Mouse (Mus musculus): ENCODE measurements around the gene Snupn. TPM values are rescaled to one million over a fixed set of nuclear protein-coding genes. Genes with fewer than 3 reads are reported as not detected.

Gene Snupn
- polyA plus RNA-seq, 1 experiment, result 14.9 TPM

DNA sequence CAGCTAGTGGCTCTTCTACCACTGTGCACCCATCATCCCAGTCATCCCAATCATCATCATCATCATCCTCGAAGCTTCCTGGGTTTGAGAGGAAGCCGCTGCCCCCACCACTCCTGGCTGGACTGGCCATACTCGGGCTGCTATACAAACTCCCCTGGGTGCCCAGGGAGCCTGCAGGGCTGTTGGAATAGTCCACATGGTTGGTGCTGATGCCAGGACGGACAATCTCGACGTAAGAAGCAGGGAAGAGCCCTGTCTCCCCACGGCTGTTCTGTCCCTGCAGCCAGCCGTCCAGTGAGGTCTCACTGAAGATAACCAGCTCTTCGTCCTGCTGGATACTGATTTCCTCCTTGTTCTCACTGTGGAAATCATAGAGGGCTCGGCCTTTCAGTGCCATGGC lies 24.3 kb upstream of the Snupn start:
- Histone ChIP-seq H3K4me1 (ENCODE audit: control insufficient read depth, insufficient read depth, low read length) (no peaks in the 10 kb centered on the region; the same call in 1 of the 2 replicates), H3K4me3 (replicated peaks; ENCODE audit: control insufficient read depth, low read depth, low read length) (no peak overlapping the region), H3K27ac (ENCODE audit: control insufficient read depth, insufficient read depth, low read depth, low read length, poor library complexity) (no peak overlapping the region)
- 78% methylated on average over 10 of the region's 10 CpGs for WGBS
- TF ChIP-seq CTCF (IDR thresholded peaks at IDR 0.05; ENCODE audit: control insufficient read depth, insufficient read depth, low read length) (no peak), POLR2A (IDR thresholded peaks at IDR 0.05; ENCODE audit: borderline replicate concordance, control insufficient read depth, low read depth, low read length) (no peak)

DNA sequence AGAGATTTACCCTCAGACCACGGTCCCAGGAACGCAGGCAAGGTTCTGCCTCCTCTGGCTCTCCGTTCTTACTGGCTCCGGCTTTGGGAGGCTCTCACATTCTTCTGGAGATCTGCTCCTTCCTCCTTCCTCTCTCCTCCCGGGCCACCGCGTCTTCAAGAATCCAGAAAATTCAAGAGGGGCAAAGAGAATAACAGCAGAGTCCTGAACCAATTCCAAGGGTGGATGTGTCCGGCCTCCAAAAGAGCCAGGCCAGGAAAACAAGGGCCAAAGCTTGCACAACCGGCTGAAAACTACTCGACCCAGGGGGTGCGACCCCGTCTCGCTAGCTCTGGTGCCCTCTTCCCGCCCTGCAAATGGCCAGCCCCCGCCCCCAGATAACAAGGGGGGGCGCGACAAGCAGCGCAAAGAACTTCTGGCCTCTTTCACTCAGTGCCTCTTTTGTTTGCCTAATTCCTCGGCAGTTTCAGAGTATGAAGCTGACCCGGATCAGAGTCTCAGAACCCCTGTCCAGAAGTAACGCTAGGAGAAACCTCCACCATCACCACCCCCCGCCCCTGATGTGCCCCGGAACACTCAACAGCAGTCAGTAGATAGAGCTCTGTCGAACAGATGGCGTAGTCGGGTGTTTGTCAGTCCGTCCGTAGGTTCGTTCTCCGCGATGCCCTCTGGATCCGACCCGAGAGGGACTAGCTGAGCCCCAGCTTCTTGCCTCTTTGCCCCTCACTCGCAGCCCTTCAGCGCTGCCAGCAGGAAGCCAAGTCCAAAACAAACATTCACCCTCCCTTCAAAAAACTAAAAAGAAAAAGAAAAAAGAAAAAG lies 23.3 kb upstream of the Snupn start:
- TF ChIP-seq POLR2A (IDR thresholded peaks at IDR 0.05; ENCODE audit: borderline replicate concordance, control insufficient read depth, low read depth, low read length), result no peak
- no peak for TF ChIP-seq CTCF (IDR thresholded peaks at IDR 0.05; ENCODE audit: control insufficient read depth, insufficient read depth, low read length)
- Histone ChIP-seq H3K4me1 (ENCODE audit: control insufficient read depth, insufficient read depth, low read length) (no peaks in the 10 kb centered on the region; the same call in 1 of the 2 replicates), H3K27ac (ENCODE audit: control insufficient read depth, insufficient read depth, low read depth, low read length, poor library complexity) (0 out of 2 replicates have a peak overlapping the region, but pooled peaks have one; percentile 13)

GRCm38 (mm10) chr9:56928041-56928811 lies 22.5 kb upstream of the Snupn start, which contains the start of gene Snx33:
Gene Snx33, minus strand, starts transcription at chr9:56928371.
- Histone ChIP-seq H3K4me1 (ENCODE audit: control insufficient read depth, insufficient read depth, low read length) (no peaks in the 10 kb centered on the region; the same call in 1 of the 2 replicates), H3K4me3 (replicated peaks; ENCODE audit: control insufficient read depth, low read depth, low read length) (peak within 1 kb of the TSS; percentile 79), H3K27ac (ENCODE audit: control insufficient read depth, insufficient read depth, low read depth, low read length, poor library complexity) (peak within 1 kb of the TSS; percentile 52; the same call in 1 of the 2 replicates)
- under 1% methylated on average over 50 of the region's 50 CpGs for WGBS
- peak; percentile 45; the same call in 1 of the 2 replicates for TF ChIP-seq POLR2A (IDR thresholded peaks at IDR 0.05; ENCODE audit: borderline replicate concordance, control insufficient read depth, low read depth, low read length)
- TF ChIP-seq CTCF (IDR thresholded peaks at IDR 0.05; ENCODE audit: control insufficient read depth, insufficient read depth, low read length), result peak; percentile 53

More for the DNA sequence above, 23.3 kb upstream of the Snupn start:
- WGBS, result 2% methylated on average over 35 of the region's 35 CpGs
- H3K4me3 ChIP-seq (replicated peaks; ENCODE audit: control insufficient read depth, low read depth, low read length), result peak overlapping the region; percentile 79

- no peaks in the 10 kb centered on the region; the same call in 1 of the 2 replicates for H3K4me1 ChIP-seq (ENCODE audit: control insufficient read depth, insufficient read depth, low read length)
- TF ChIP-seq CTCF (IDR thresholded peaks at IDR 0.05; ENCODE audit: control insufficient read depth, insufficient read depth, low read length), result no peak
- TF ChIP-seq POLR2A (IDR thresholded peaks at IDR 0.05; ENCODE audit: borderline replicate concordance, control insufficient read depth, low read depth, low read length), result no peak
- 62% methylated on average over 4 of the region's 4 CpGs for WGBS
- H3K4me3 ChIP-seq (replicated peaks; ENCODE audit: control insufficient read depth, low read depth, low read length), result no peak overlapping the region
- no peak overlapping the region for H3K27ac ChIP-seq (ENCODE audit: control insufficient read depth, insufficient read depth, low read depth, low read length, poor library complexity)
These were observed 21.2 kb upstream of the Snupn start for GRCm38 (mm10) chr9:56929496-56929895.

DNA sequence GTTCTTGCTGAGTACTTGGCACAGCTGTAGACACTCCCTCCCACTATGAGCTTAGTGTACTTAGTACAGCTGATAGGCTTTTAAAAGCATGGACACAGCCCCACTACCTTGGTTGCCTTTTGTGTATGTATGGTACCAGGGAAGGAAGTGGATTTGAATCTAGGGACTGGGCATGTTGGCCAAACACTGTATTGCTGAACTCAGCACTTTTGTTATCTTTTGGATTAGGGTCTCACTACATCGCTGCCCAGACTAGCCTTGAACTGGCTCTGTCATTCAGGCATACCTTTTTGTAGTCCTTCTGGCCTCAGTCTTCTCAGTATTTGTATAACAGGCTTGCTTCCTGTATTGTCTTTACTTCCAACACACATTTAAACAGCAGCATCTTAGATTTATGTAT lies 20.1 kb upstream of the Snupn start:
- TF ChIP-seq POLR2A (IDR thresholded peaks at IDR 0.05; ENCODE audit: borderline replicate concordance, control insufficient read depth, low read depth, low read length) (no peak), CTCF (IDR thresholded peaks at IDR 0.05; ENCODE audit: control insufficient read depth, insufficient read depth, low read length) (no peak)
- 62% methylated on average over 1 of the region's 1 CpGs for WGBS

GRCm38 (mm10) chr9:56936861-56937222 lies 13.8 kb upstream of the Snupn start:
- H3K4me1 ChIP-seq (ENCODE audit: control insufficient read depth, insufficient read depth, low read length), result peaks cover 2% of the 10 kb centered on the region
- H3K4me3 ChIP-seq (replicated peaks; ENCODE audit: control insufficient read depth, low read depth, low read length), result peak overlapping the region; percentile 44
- 14% methylated on average over 6 of the region's 6 CpGs for WGBS
- no peak for TF ChIP-seq POLR2A (IDR thresholded peaks at IDR 0.05; ENCODE audit: borderline replicate concordance, control insufficient read depth, low read depth, low read length)
- no peak for TF ChIP-seq CTCF (IDR thresholded peaks at IDR 0.05; ENCODE audit: control insufficient read depth, insufficient read depth, low read length)
- H3K27ac ChIP-seq (ENCODE audit: control insufficient read depth, insufficient read depth, low read depth, low read length, poor library complexity), result no peak overlapping the region

More for the DNA sequence above, 20.1 kb upstream of the Snupn start:
- Histone ChIP-seq H3K4me1 (ENCODE audit: control insufficient read depth, insufficient read depth, low read length) (no peaks in the 10 kb centered on the region; the same call in 1 of the 2 replicates), H3K4me3 (replicated peaks; ENCODE audit: control insufficient read depth, low read depth, low read length) (no peak overlapping the region), H3K27ac (ENCODE audit: control insufficient read depth, insufficient read depth, low read depth, low read length, poor library complexity) (no peak overlapping the region)

- peak; percentile 50; the same call in 1 of the 2 replicates for TF ChIP-seq POLR2A (IDR thresholded peaks at IDR 0.05; ENCODE audit: borderline replicate concordance, control insufficient read depth, low read depth, low read length)
- peak; percentile 23; the same call in 1 of the 2 replicates for TF ChIP-seq CTCF (IDR thresholded peaks at IDR 0.05; ENCODE audit: control insufficient read depth, insufficient read depth, low read length)
- H3K4me1 ChIP-seq (ENCODE audit: control insufficient read depth, insufficient read depth, low read length), result peaks cover 2% of the 10 kb centered on the region
- WGBS, result under 1% methylated on average over 73 of the region's 73 CpGs
- H3K4me3 ChIP-seq (replicated peaks; ENCODE audit: control insufficient read depth, low read depth, low read length), result peak within 1 kb of the TSS; percentile 99
- peak within 1 kb of the TSS; percentile 96 for H3K27ac ChIP-seq (ENCODE audit: control insufficient read depth, insufficient read depth, low read depth, low read length, poor library complexity)
These were observed 13.2 kb upstream of the Snupn start, which contains the start of gene Imp3 for GRCm38 (mm10) chr9:56937223-56938160. Gene Imp3, plus strand, starts transcription at chr9:56937475.
